ENCODE assay signal across 32 mouse cellular contexts in the genomic region with DNA sequence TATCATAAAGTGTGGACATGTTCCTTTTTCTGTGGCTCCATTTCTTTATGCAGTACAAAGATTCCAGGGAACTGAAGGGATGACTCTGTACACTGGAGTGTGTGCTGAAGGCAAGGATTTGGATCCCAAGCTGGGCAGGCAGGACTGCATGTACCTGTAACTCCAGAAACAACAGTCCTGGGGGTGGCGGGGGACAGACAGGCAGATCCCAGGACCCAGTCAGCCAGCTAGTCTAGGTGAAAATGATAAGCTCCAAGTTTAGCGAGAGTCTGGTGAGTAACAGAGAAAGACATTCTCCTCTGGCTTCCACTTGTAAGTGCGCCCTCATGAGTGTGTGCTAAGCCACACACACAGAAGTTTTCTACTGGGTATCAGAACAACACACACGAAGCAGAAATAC. TPM values are rescaled to one million over a fixed set of nuclear protein-coding genes. Genes with fewer than 3 reads are reported as not detected.
DNase-seq lines count a peak whose midpoint lies in the region; ATAC-seq and TF ChIP-seq lines count a peak whose summit lies in the region.
"Had no signal": no experiment of that assay in that cellular context is flagged by ENCODE, and none has a peak within 500 bp of the region (broad histone marks: within the 10 kb centered on the region; RNA-seq: fewer than 3 reads in every experiment).

No protein-coding gene starts in this region.

- TF ChIP-seq POLR2A in kidney, adult 2 months (IDR thresholded peaks at IDR 0.05; ENCODE audit: low read depth, low read length), result no peak
- no peak for TF ChIP-seq POLR2A in myocyte (IDR thresholded peaks at IDR 0.05; ENCODE audit: insufficient read length, low read depth)

- no peak for DNase-seq in heart, adult 8-10 months (ENCODE audit: low spot score)
- no peak for DNase-seq in kidney, adult 2 months
- DNase-seq in kidney, adult 9 months, result no peak
- DNase-seq in lung, postnatal 0 days (ENCODE audit: low spot score), result no peak
- DNase-seq in lung, postnatal 25 days (ENCODE audit: low spot score), result no peak
- DNase-seq in Muller cell, postnatal 12 days (ENCODE audit: inconsistent ontology term), result no peak
- DNase-seq: adrenal gland, adult 2 months; adrenal gland, postnatal 36 days; B cell, adult 2 months; cerebellum, adult 8-10 months; cerebellum, postnatal 36 days; embryo, embryonic 11 days; gastrocnemius, postnatal 36 days; kidney, adult 11 months; kidney, postnatal 4 days; lung, adult 2 months; lung, postnatal 14 days; right cerebral cortex, adult 18-20 months; spleen, adult 18-20 months; thymus, postnatal 14 days had no signal

- no peaks in the 10 kb centered on the region for H3K36me3 ChIP-seq in heart, embryonic 11.5 days (ENCODE audit: control insufficient read depth, insufficient read depth, low read length)
- no peaks in the 10 kb centered on the region for H3K36me3 ChIP-seq in kidney, adult 2 months (ENCODE audit: control insufficient read depth, insufficient read depth, low read length)
- H3K36me3 ChIP-seq in lung, postnatal 0 days (ENCODE audit: insufficient read depth, low read length), result no peaks in the 10 kb centered on the region
- peaks cover 8% of the 10 kb centered on the region for H3K36me3 ChIP-seq in myocyte (ENCODE audit: control insufficient read depth, insufficient read depth)
- H3K36me3 ChIP-seq: embryonic facial prominence, embryonic 12.5 days; hindbrain, embryonic 15.5 days; limb, embryonic 15.5 days; midbrain, embryonic 15.5 days had no signal

- 50% methylated on average over 4 of the region's 4 CpGs for WGBS in heart, embryonic 11.5 days (ENCODE audit: insufficient replicate concordance)
- 68% methylated on average over 4 of the region's 4 CpGs for WGBS in kidney, adult 2 months
- 54% methylated on average over 4 of the region's 4 CpGs for WGBS in lung, postnatal 0 days

- H3ac ChIP-seq in myocyte (ENCODE audit: control insufficient read depth, insufficient read length), result no peak overlapping the region

- no peak for TF ChIP-seq EP300 in lung, postnatal 0 days (IDR thresholded peaks at IDR 0.05)

- H3K9me3 ChIP-seq in heart, embryonic 11.5 days (replicated peaks; ENCODE audit: control insufficient read depth, low read length), result no peaks in the 10 kb centered on the region
- H3K9me3 ChIP-seq in lung, postnatal 0 days (ENCODE audit: low read length), result no peaks in the 10 kb centered on the region
- H3K9me3 ChIP-seq: embryonic facial prominence, embryonic 12.5 days; hindbrain, embryonic 10.5 days; hindbrain, embryonic 15.5 days; limb, embryonic 15.5 days; midbrain, embryonic 10.5 days; midbrain, embryonic 15.5 days had no signal

- H3K4me2 ChIP-seq in heart, embryonic 11.5 days, result peak overlapping the region; percentile 83; the same call in 1 of the 2 replicates
- peak overlapping the region; percentile 14; the same call in 1 of the 2 replicates for H3K4me2 ChIP-seq in lung, postnatal 0 days (replicated peaks; ENCODE audit: low read depth, low read length)
- peak overlapping the region; percentile 68 for H3K4me2 ChIP-seq in myocyte (ENCODE audit: low read depth)
- H3K4me2 ChIP-seq: embryonic facial prominence, embryonic 12.5 days; hindbrain, embryonic 15.5 days; limb, embryonic 15.5 days; midbrain, embryonic 15.5 days had no signal

- peaks cover 77% of the 10 kb centered on the region for H3K79me2 ChIP-seq in myocyte (ENCODE audit: control insufficient read depth, insufficient read depth)

- no peak for ATAC-seq in heart, embryonic 11.5 days (replicated peaks; ENCODE audit: insufficient number of reproducible peaks, low FRiP score, low TSS enrichment)
- ATAC-seq in lung, postnatal 0 days, result no peak
- ATAC-seq: activated CD4-positive, CD25-positive, alpha-beta regulatory T cell, adult 4 months; forebrain, embryonic 14.5 days; inflammation-experienced regulatory T-cells, adult 6 months; midbrain, embryonic 15.5 days had no signal

- peak overlapping the region; percentile 0; the same call in 1 of the 2 replicates for H3K27ac ChIP-seq in heart, embryonic 11.5 days (ENCODE audit: low read depth, low read length)
- peak overlapping the region; percentile 5; the same call in 1 of the 2 replicates for H3K27ac ChIP-seq in kidney, adult 2 months (ENCODE audit: insufficient read depth, low read depth, low read length)
- H3K27ac ChIP-seq in lung, postnatal 0 days (ENCODE audit: low read length), result peak overlapping the region; percentile 20; the same call in 1 of the 2 replicates
- H3K27ac ChIP-seq: embryonic facial prominence, embryonic 12.5 days; hindbrain, embryonic 10.5 days; hindbrain, embryonic 15.5 days; limb, embryonic 15.5 days; liver, embryonic 14.5 days; midbrain, embryonic 10.5 days; midbrain, embryonic 15.5 days had no signal

- peaks cover 40% of the 10 kb centered on the region for H3K4me1 ChIP-seq in heart, embryonic 11.5 days (ENCODE audit: control insufficient read depth, insufficient read depth, low read length)
- H3K4me1 ChIP-seq in kidney, adult 2 months (ENCODE audit: control insufficient read depth, insufficient read depth, low read length), result peaks cover 19% of the 10 kb centered on the region; the same call in 1 of the 2 replicates
- H3K4me1 ChIP-seq in lung, postnatal 0 days (ENCODE audit: insufficient read depth, low read depth, low read length), result peaks cover 7% of the 10 kb centered on the region; the same call in 1 of the 2 replicates

- no peak overlapping the region for H3K9ac ChIP-seq in heart, embryonic 11.5 days (ENCODE audit: low read depth, low read length)
- H3K9ac ChIP-seq in lung, postnatal 0 days (replicated peaks; ENCODE audit: low read depth), result no peak overlapping the region
- H3K9ac ChIP-seq: embryonic facial prominence, embryonic 12.5 days; hindbrain, embryonic 15.5 days; limb, embryonic 15.5 days; liver, embryonic 14.5 days; midbrain, embryonic 15.5 days had no signal

- H3K27me3 ChIP-seq in heart, embryonic 11.5 days (ENCODE audit: control insufficient read depth, insufficient read depth, low read length), result no peaks in the 10 kb centered on the region
- no peaks in the 10 kb centered on the region for H3K27me3 ChIP-seq in kidney, adult 2 months (replicated peaks; ENCODE audit: control insufficient read depth, insufficient read depth, low read length)
- no peaks in the 10 kb centered on the region for H3K27me3 ChIP-seq in lung, postnatal 0 days (replicated peaks; ENCODE audit: insufficient read depth, low read length)
- no peaks in the 10 kb centered on the region for H3K27me3 ChIP-seq in myocyte (ENCODE audit: control insufficient read depth, insufficient read depth, insufficient read length)
- H3K27me3 ChIP-seq: embryonic facial prominence, embryonic 12.5 days; hindbrain, embryonic 15.5 days; limb, embryonic 15.5 days; midbrain, embryonic 15.5 days had no signal

- TF ChIP-seq CTCF in kidney, adult 2 months (conservative IDR thresholded peaks at IDR 0.05; ENCODE audit: insufficient read depth, insufficient read length, low read depth, low read length), result no peak
- TF ChIP-seq CTCF in lung, postnatal 0 days (IDR thresholded peaks at IDR 0.05), result no peak

- H3K4me3 ChIP-seq in heart, embryonic 11.5 days (ENCODE audit: low read depth, low read length), result no peak overlapping the region
- H3K4me3 ChIP-seq in kidney, adult 2 months (ENCODE audit: insufficient read depth, low read depth, low read length), result no peak overlapping the region
- H3K4me3 ChIP-seq in lung, postnatal 0 days (ENCODE audit: low read depth, low read length), result no peak overlapping the region
- peak overlapping the region; percentile 46 for H3K4me3 ChIP-seq in myocyte
- H3K4me3 ChIP-seq: embryonic facial prominence, embryonic 12.5 days; hindbrain, embryonic 10.5 days; hindbrain, embryonic 15.5 days; limb, embryonic 15.5 days; midbrain, embryonic 10.5 days; midbrain, embryonic 15.5 days had no signal

TF ChIP-seq in myocyte, 11 proteins besides CTCF, POLR2A, EP300 and RAD21 (continues in another document):
- TF ChIP-seq REST (IDR thresholded peaks at IDR 0.05; ENCODE audit: insufficient read depth, insufficient read length) (no peak), MYOD1 (IDR thresholded peaks at IDR 0.05; ENCODE audit: control insufficient read depth in 1 of 3, insufficient read length in 2 of 3, low read depth in 2 of 3) (no peak), TCF12 (IDR thresholded peaks at IDR 0.05; ENCODE audit: insufficient read depth, poor library complexity, severe bottlenecking) (no peak), MYOG (IDR thresholded peaks at IDR 0.05; ENCODE audit: control insufficient read depth in 1 of 3, insufficient read depth in 1 of 3, insufficient read length in 2 of 3, low read depth in 2 of 3) (no peak), MAX (IDR thresholded peaks at IDR 0.05; ENCODE audit: low read depth) (no peak)

RNA-seq across cellular contexts. Expression of a gene that starts 3.2 kb away (rescaled TPM):
- 115 and 149 TPM in 2 replicates for polyA plus RNA-seq in heart, embryonic 11.5 days (2014; fragmentation: Nextera tagmentation; extraction: Ambion mirVana)
- total RNA-seq in heart, adult 8-10 months (2022), result 100 to 1,000 TPM; 291 to 330 (median 302) TPM
- polyA plus RNA-seq in kidney, adult 2 months (2012; rRNA removed), result 66.8 and 67.2 TPM in 2 replicates
- polyA plus RNA-seq in lung, postnatal 0 days (2015; fragmentation: Nextera tagmentation; extraction: Ambion mirVana), result 130 and 138 TPM in 2 replicates
- polyA plus RNA-seq in myocyte (2012; fragmentation: generic; extraction: Trizol), result 195 TPM

RNA-seq across cellular contexts. Expression of a gene that starts 29.7 kb away (rescaled TPM):
- 25.1 and 26.0 TPM in 2 replicates for polyA plus RNA-seq in heart, embryonic 11.5 days (2014; fragmentation: Nextera tagmentation; extraction: Ambion mirVana)
- total RNA-seq in heart, adult 8-10 months (2022), result 10 to 100 TPM; 23.0 to 32.5 (median 28.5) TPM
- 38.9 and 39.3 TPM in 2 replicates for polyA plus RNA-seq in kidney, adult 2 months (2012; rRNA removed)
- 15.8 and 18.3 TPM in 2 replicates for polyA plus RNA-seq in lung, postnatal 0 days (2015; fragmentation: Nextera tagmentation; extraction: Ambion mirVana)
- 37.9 TPM for polyA plus RNA-seq in myocyte (2012; fragmentation: generic; extraction: Trizol)

RNA-seq across cellular contexts. Expression of a gene that starts 36.1 kb away (rescaled TPM):
- 12.9 and 15.3 TPM in 2 replicates for polyA plus RNA-seq in heart, embryonic 11.5 days (2014; fragmentation: Nextera tagmentation; extraction: Ambion mirVana)
- 1 to 10 TPM; 3.8 to 6.5 (median 4.9) TPM for total RNA-seq in heart, adult 8-10 months (2022)
- 77.5 and 84.2 TPM in 2 replicates for polyA plus RNA-seq in kidney, adult 2 months (2012; rRNA removed)
- polyA plus RNA-seq in lung, postnatal 0 days (2015; fragmentation: Nextera tagmentation; extraction: Ambion mirVana), result 9.2 and 9.8 TPM in 2 replicates
- polyA plus RNA-seq in myocyte (2012; fragmentation: generic; extraction: Trizol), result 2.1 TPM

RNA-seq across cellular contexts. Expression of a gene that starts 45.4 kb away (rescaled TPM):
- 252 and 277 TPM in 2 replicates for polyA plus RNA-seq in heart, embryonic 11.5 days (2014; fragmentation: Nextera tagmentation; extraction: Ambion mirVana)
- total RNA-seq in heart, adult 8-10 months (2022), result 100 to 1,000 TPM; 196 to 229 (median 224) TPM
- polyA plus RNA-seq in kidney, adult 2 months (2012; rRNA removed), result 125 and 179 TPM in 2 replicates
- 582 and 634 TPM in 2 replicates for polyA plus RNA-seq in lung, postnatal 0 days (2015; fragmentation: Nextera tagmentation; extraction: Ambion mirVana)
- polyA plus RNA-seq in myocyte (2012; fragmentation: generic; extraction: Trizol), result 306 TPM

RNA-seq across cellular contexts. Expression of a gene that starts 45.4 kb away (rescaled TPM):
- 28.5 and 34.7 TPM in 2 replicates for polyA plus RNA-seq in heart, embryonic 11.5 days (2014; fragmentation: Nextera tagmentation; extraction: Ambion mirVana)
- 10 to 100 TPM; 66.6 to 85.9 (median 81.5) TPM for total RNA-seq in heart, adult 8-10 months (2022)
- 53.0 and 55.3 TPM in 2 replicates for polyA plus RNA-seq in kidney, adult 2 months (2012; rRNA removed)
- polyA plus RNA-seq in lung, postnatal 0 days (2015; fragmentation: Nextera tagmentation; extraction: Ambion mirVana), result 92.9 and 93.1 TPM in 2 replicates
- 29.8 TPM for polyA plus RNA-seq in myocyte (2012; fragmentation: generic; extraction: Trizol)

Comparison
In these comparisons a context has a peak if more than half of its experiments do, and no peak if none do; other contexts are left out.
1. H3K4me2 ChIP-seq: peak in every context shown above with its lines; median percentile 83 in heart, embryonic 11.5 days; 68 in myocyte; 14 in lung, postnatal 0 days.